Mouse (Mus musculus) retina, embryonic 14.5 days (tissue): Measurements from ENCODE around the gene Cstf1.

Source experiments
- DNase-seq: peaks from one replicate; pipeline ENCODE4 v3.0.0-alpha.2; 2015; ENCODE audit warnings: low spot score

Gene Cstf1

DNA sequence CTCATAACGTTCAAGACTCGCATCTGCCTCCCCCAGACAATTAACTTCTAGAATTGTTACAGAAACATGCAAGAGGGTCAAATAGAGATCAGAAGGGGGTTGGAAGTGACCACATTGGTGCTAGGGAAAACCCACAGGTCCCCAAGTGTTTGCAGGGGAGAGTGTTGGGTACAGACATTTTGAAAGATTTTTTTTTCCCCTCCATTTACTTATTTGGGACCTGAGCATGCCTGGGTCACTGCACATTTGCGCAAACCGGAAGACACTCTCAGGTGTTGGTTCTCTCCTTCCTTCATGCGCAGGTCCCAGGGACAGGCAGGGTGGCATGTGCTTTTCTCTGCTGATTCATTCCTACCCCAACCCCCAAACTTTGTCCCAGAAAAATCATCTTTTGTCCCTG, 46.4 kb downstream of the Cstf1 start:
- no peak for DNase-seq

DNA sequence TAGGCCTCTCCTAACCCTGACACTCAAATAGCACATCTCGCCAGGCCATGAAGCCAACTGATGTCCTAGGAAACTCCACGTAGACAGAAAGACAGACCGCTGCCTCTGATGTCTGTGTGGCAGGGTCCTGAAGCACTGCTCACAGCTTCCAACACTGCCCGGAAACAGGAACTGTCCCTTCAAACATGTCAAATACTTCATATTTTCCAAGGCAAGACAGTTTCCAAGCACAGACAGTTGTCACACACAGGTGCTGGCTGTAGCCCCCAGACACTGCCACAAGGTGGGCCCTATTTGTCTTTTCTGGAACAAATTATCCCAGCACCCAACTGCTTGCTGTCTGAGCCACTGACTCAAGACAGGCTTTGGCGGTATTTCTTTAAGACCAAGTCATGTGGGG, 47.7 kb downstream of the Cstf1 start:
- no peak for DNase-seq

DNA sequence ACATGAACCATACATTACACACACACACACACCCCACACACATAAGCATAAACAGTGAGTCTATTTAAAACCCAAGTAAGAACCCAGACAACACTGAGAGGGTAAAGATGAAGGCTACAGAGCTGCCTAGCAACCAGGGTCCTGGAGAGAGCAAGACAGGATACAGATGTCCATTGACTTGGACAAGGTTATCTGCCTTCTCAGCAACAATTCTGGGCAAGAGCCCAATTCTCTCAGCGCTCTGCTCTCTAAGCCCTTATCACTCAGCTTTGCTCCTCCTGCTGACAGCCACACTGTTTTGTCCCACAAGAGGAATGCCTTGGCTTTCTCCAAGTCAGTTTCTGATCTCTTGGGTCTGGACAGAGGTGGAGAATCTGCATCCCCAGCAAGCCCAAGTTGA, 60.1 kb downstream of the Cstf1 start:
- no peak for DNase-seq
